Mouse (Mus musculus) megakaryocyte, embryonic 14.5 days (primary cell): ENCODE data around the gene Nr1h2. TPM values are rescaled to one million over a fixed set of nuclear protein-coding genes. Genes with fewer than 3 reads are reported as not detected.
A peak's percentile ranks its signal among the peaks of the same experiment; 100 is the strongest.

Experiments
- H3K27me3 ChIP-seq: replicated peaks from 2 replicates; pipeline ENCODE3; 2012; ENCODE audit warnings: inconsistent platforms
- H3K36me3 ChIP-seq: replicated peaks from 2 replicates; pipeline ENCODE3; 2012; ENCODE audit warnings: low read length, inconsistent platforms, mixed read lengths
- H3K4me1 ChIP-seq: 2 replicates; pipeline ENCODE4 v1.6.1; 2012; ENCODE audit warnings: inconsistent platforms
- H3K4me3 ChIP-seq: replicated peaks from 2 replicates; pipeline ENCODE3; 2012; ENCODE audit warnings: moderate library complexity, mild to moderate bottlenecking, inconsistent platforms
- H3K9me3 ChIP-seq: 2 replicates; pipeline ENCODE4 v1.6.1; 2012; ENCODE audit warnings: inconsistent platforms
- FLI1 ChIP-seq: IDR thresholded peaks from 2 replicates; pipeline ENCODE4 v1.6.1; 2012; ENCODE audit warnings: low read length, inconsistent platforms, mixed read lengths
- GATA1 ChIP-seq: IDR thresholded peaks from 3 replicates; pipeline ENCODE4 v1.6.1; 2012; ENCODE audit warnings: mixed read lengths, low read length, inconsistent platforms, borderline replicate concordance
- polyA plus RNA-seq: library from polyadenylated mRNA; stranded (reverse); fragments of >175 nt; gene quantifications from 2 replicates; pipeline ENCODE4 v1.2.3, GENCODE M21; 2012; ENCODE audit warnings: low replicate concordance; ENCODE audit not compliant: insufficient read depth

Gene Nr1h2
- polyA plus RNA-seq, 1 experiment = 269 TPM

DNA sequence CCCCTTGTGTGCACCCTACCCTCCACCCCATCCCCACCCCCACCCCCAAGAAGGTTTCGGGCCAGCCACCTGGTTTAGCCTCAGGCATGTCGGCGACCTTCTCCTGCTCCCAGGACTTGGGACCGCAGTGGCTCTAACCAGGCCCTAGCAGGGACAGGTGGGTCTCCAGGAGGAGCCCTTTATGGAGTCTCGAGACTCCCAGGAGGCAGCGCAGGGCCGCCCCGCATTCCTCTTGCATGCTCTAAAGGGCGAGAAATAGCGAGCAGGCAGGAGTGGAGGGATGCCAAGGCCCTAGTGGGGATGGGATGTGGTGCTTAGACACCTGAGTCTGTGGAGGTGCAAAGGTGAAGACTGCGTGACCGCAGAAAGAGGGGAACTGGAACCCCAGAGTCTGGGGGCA is 29.2 kb downstream of the Nr1h2 start, which contains the start of gene Mybpc2:
TSS of gene Mybpc2 (minus strand) at position 155 of the 400 bp plus-strand sequence.
- Histone ChIP-seq H3K4me1 (peaks cover 31% of the 10 kb centered on the region), H3K9me3 (peaks cover under 1% of the 10 kb centered on the region; the same call in 1 of the 2 replicates), H3K27me3 (peaks cover 82% of the 10 kb centered on the region), H3K4me3 (no peak within 1 kb of the TSS), H3K36me3 (no peaks in the 10 kb centered on the region)
- TF ChIP-seq GATA1 = no peak
- TF ChIP-seq FLI1 = no peak

DNA sequence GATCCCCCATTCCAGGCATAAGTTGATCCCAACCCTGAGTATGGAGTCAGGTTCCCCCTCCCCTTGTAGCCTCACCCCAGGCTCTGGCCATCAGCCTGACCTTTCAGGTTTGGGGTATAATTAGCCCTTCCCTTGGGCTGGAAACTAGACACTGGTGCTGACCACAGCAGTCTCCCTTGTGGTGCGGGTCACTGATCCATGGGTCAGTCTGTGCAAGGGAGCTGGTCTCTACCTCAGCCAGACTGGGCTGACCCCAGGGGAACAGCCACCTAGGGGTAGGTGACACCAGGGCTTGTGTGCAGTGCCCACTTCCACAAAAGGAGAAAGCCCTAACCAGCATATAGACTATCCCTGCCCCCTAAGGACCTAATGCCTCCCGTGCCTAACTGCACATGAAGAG is 30.7 kb downstream of the Nr1h2 start:
- no peaks in the 10 kb centered on the region for H3K36me3 ChIP-seq
- no peak overlapping the region for H3K4me3 ChIP-seq
- H3K9me3 ChIP-seq = peaks cover 5% of the 10 kb centered on the region; the same call in 1 of the 2 replicates
- H3K27me3 ChIP-seq = peaks cover 80% of the 10 kb centered on the region
- peaks cover 24% of the 10 kb centered on the region for H3K4me1 ChIP-seq
- TF ChIP-seq GATA1 (no peak), FLI1 (no peak)

DNA sequence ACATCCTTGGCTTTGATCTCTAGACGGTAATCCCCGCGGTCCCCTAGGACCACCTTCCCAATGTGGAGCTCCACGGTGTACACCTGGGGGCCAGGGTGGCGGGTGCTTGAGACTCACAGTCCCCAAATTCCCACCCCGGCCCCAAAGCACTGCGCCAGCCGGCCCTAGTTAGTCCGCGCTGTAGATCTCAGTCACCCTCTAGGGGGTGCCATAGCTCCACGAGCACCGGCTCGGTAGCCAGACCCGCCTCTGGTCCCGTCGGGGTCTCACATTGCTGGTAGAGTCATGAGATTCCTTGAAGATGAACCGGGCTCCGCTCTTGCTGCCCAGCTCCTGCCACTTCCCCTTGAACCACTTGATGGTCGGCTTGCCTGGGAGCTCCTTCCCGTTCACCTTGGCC is 32.0 kb downstream of the Nr1h2 start:
- Histone ChIP-seq H3K9me3 (peaks cover 5% of the 10 kb centered on the region; the same call in 1 of the 2 replicates), H3K4me1 (peaks cover 11% of the 10 kb centered on the region), H3K36me3 (no peaks in the 10 kb centered on the region), H3K4me3 (peak overlapping the region; percentile 82), H3K27me3 (peaks cover 83% of the 10 kb centered on the region)
- no peak for TF ChIP-seq GATA1
- TF ChIP-seq FLI1 = no peak

DNA sequence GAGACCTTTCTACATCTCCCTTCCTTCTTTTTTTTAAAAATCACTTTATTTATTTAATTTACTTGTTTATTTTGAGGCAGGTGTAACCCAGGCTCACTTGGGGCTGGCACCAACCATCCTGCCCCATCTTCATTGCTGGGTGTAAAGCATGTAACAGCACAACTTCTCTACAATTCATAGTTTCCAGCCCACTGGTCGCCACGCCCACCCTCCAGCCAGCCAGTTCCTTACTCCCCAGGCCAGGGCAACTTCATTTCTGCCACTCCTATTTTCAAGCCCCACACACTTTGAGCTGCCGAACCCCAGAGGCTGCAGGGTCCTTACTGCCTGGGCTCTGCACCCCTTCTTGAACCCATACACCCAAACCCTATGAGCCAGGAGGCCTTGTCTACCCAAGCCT is 32.8 kb downstream of the Nr1h2 start:
- Histone ChIP-seq H3K36me3 (no peaks in the 10 kb centered on the region), H3K27me3 (peaks cover 84% of the 10 kb centered on the region), H3K4me1 (peaks cover 11% of the 10 kb centered on the region), H3K4me3 (no peak overlapping the region), H3K9me3 (peaks cover 5% of the 10 kb centered on the region; the same call in 1 of the 2 replicates)
- TF ChIP-seq FLI1 = no peak
- no peak for TF ChIP-seq GATA1

DNA sequence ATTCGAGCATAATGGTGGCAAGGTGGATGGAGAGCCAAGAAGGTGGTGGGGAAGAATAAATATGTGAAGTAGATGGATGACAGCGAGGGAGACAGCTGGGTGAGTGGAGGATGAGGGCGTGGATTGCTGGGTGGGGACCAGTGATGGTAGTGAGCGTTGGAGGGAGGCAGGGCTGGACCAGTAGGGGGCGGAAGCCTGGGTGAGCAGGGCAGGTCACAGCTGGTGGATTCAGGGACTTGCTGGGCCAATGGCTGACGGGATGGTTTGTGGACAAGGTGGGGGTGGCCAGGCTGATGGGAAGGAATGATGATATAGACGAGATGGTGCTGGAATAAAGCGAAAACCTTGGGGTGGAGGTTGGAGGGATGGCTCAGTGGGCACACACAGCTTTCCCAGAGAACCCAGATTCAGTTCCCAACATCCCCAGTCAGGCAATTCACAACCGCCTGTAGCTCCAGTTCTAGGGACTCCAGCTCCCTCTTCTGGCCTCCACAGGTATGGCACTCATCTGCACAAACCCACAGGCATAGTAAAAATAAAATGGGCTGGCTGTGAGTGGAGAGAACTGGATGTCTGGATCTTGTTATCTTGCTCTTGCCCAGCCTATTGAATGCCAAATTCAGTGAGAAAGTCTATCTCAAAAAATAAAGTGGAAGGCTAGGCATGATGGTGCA is 34.4 kb downstream of the Nr1h2 start:
- no peak overlapping the region for H3K4me3 ChIP-seq
- no peaks in the 10 kb centered on the region for H3K36me3 ChIP-seq
- peaks cover 8% of the 10 kb centered on the region; the same call in 1 of the 2 replicates for H3K9me3 ChIP-seq
- H3K4me1 ChIP-seq = peaks cover 15% of the 10 kb centered on the region
- no peak for TF ChIP-seq FLI1
- TF ChIP-seq GATA1 = no peak
- H3K27me3 ChIP-seq = peaks cover 84% of the 10 kb centered on the region

DNA sequence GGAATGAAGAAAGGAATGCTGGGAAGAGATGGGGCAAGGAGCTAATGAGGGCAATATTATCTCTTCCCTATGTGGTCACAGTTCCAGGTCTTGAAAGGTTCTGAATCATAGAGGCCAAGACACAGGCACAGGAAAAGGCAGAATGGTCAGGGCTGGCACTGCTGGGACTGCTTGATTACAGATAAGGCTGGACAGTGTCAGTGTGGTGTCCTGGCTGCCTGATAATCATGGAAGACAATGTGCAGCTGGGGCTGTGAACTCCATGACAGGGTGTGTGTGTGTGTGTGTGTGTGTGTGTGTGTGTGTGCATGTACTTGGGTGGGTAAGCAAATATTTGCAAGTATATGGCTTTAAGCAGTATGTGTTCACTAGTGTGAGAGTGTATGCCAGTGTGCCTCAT is 46.3 kb downstream of the Nr1h2 start:
- Histone ChIP-seq H3K9me3 (peaks cover 21% of the 10 kb centered on the region), H3K4me1 (peaks cover 52% of the 10 kb centered on the region), H3K27me3 (peaks cover 57% of the 10 kb centered on the region), H3K4me3 (peak overlapping the region; percentile 9), H3K36me3 (no peaks in the 10 kb centered on the region)
- TF ChIP-seq FLI1 = no peak
- TF ChIP-seq GATA1 = peak; percentile 36; the same call in 1 of the 3 replicates

DNA sequence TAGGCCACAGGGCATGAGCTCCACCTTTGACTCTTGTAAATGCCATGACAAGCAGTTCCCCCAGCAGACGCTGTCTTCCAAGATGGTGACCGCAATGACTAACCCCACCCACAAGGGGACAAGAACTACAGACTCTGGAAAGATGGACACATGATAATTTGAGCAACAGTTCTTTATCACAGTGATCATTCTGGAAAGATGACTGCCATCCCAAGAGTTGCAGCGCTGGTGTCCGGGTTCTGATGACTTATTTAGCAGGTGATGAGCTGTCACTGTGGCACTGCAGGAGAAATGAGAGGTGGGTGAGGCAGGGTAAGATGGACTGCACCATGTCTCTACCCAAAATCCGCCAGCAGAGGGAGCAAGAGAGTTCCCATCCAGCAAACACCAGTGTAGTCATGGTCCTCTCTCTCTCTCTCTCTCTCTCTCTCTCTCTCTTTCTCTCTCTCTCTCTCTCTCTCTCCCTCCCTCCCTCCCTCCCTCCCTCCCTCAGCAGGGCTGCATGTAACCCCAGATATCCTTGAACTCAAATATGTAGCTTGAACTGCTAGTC is 52.1 kb downstream of the Nr1h2 start:
- Histone ChIP-seq H3K9me3 (peaks cover 13% of the 10 kb centered on the region), H3K4me1 (peaks cover 28% of the 10 kb centered on the region), H3K4me3 (no peak overlapping the region), H3K36me3 (no peaks in the 10 kb centered on the region), H3K27me3 (peaks cover 38% of the 10 kb centered on the region)
- TF ChIP-seq FLI1 (no peak), GATA1 (no peak)

DNA sequence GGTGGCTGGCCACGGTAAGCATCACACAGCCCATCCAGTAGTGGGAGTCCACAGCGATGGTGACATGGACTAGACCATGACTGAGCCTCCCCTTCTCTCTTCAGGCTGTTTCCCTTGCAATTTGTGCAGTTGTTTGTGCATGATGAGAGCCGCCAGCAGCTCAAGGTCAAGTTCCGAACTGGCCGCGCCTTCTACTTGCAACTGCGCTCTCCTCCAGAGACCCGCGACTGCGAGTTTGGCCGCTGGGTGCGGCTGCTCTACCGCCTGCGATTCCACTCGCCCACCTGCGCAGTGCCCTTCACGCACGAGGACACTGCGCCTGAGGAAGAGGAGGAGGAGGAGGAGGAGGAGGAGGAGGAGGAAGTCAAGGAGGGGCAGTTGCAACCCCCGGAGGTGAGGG is 53.7 kb downstream of the Nr1h2 start:
- H3K9me3 ChIP-seq = peaks cover 9% of the 10 kb centered on the region

More for the DNA sequence above, 53.7 kb downstream of the Nr1h2 start:
- Histone ChIP-seq H3K4me1 (peaks cover 31% of the 10 kb centered on the region), H3K4me3 (no peak overlapping the region), H3K27me3 (peaks cover 28% of the 10 kb centered on the region), H3K36me3 (no peaks in the 10 kb centered on the region)
- TF ChIP-seq FLI1 = no peak
- no peak for TF ChIP-seq GATA1

Other genes with a start within 250 kb of the Nr1h2 start
- gene Clec11a, start 247.0 kb downstream of the Nr1h2 start, polyA plus RNA-seq = 0.92 and 1.8 TPM in 2 replicates
- gene Shank1, start 243.7 kb downstream of the Nr1h2 start, polyA plus RNA-seq = 0.07 TPM in 1 of 2 replicates, not detected in the other
- gene Syt3, start 169.8 kb downstream of the Nr1h2 start, polyA plus RNA-seq = not detected in 2 replicates
- not detected in 2 replicates for gene 1700008O03Rik, start 168.1 kb downstream of the Nr1h2 start, polyA plus RNA-seq
- gene Lrrc4b, start 124.9 kb downstream of the Nr1h2 start, polyA plus RNA-seq = not detected in 2 replicates
- not detected in 2 replicates for gene Aspdh, start 88.6 kb downstream of the Nr1h2 start, polyA plus RNA-seq
- 191 and 466 TPM in 2 replicates for gene Josd2, start 86.0 kb downstream of the Nr1h2 start, polyA plus RNA-seq
- gene Emc10, start 57.4 kb downstream of the Nr1h2 start, polyA plus RNA-seq = 156 and 185 TPM in 2 replicates
- gene Fam71e1, start 57.4 kb downstream of the Nr1h2 start, polyA plus RNA-seq = 2.1 and 9.0 TPM in 2 replicates
- gene Mybpc2, start 29.3 kb downstream of the Nr1h2 start, polyA plus RNA-seq = 0.09 TPM in 1 of 2 replicates, not detected in the other
- 0.64 and 1.2 TPM in 2 replicates for gene Spib, start 21.9 kb downstream of the Nr1h2 start, polyA plus RNA-seq
- 61.8 and 199 TPM in 2 replicates for gene Pold1, start 5.1 kb downstream of the Nr1h2 start, polyA plus RNA-seq
- gene Napsa, start 18.4 kb upstream of the Nr1h2 start, polyA plus RNA-seq = 2.4 and 14.1 TPM in 2 replicates
- 1.8 and 4.0 TPM in 2 replicates for gene Kcnc3, start 36.7 kb upstream of the Nr1h2 start, polyA plus RNA-seq
- gene Myh14, start 116.9 kb upstream of the Nr1h2 start, polyA plus RNA-seq = 0.02 TPM in 1 of 2 replicates, not detected in the other
- not detected in 2 replicates for gene Izumo2, start 154.8 kb upstream of the Nr1h2 start, polyA plus RNA-seq
- 63.8 and 68.6 TPM in 2 replicates for gene Vrk3, start 194.5 kb upstream of the Nr1h2 start, polyA plus RNA-seq
- gene Zfp473, start 197.1 kb upstream of the Nr1h2 start, polyA plus RNA-seq = 0.12 TPM in 1 of 2 replicates, not detected in the other